Mouse (Mus musculus): ENCODE results near the gene Xrcc4.

Xrcc4 gene

GRCm38 (mm10) chr13:89944354-89944753 lies 145.1 kb downstream of the Xrcc4 start:
- DNase-seq (ENCODE audit: low spot score in 2 of 2), result no peak

- DNase-seq (ENCODE audit: low spot score in 2 of 2), result peak; percentile 62 to 63
Observed at GRCm38 (mm10) chr13:89929477-89929876, 159.9 kb downstream of the Xrcc4 start.

- DNase-seq (ENCODE audit: low spot score in 2 of 2), result no peak
Observed at GRCm38 (mm10) chr13:89918814-89919481, 170.5 kb downstream of the Xrcc4 start.

GRCm38 (mm10) chr13:89914332-89914731 lies 175.1 kb downstream of the Xrcc4 start:
- DNase-seq (ENCODE audit: low spot score in 2 of 2), result no peak

- DNase-seq (ENCODE audit: low spot score in 2 of 2), result no peak
Observed at GRCm38 (mm10) chr13:89913891-89914290, 175.5 kb downstream of the Xrcc4 start.

- DNase-seq (ENCODE audit: low spot score in 2 of 2), result no peak
Observed at GRCm38 (mm10) chr13:89906120-89906519, 183.3 kb downstream of the Xrcc4 start.

- DNase-seq (ENCODE audit: low spot score in 2 of 2), result no peak
Observed at GRCm38 (mm10) chr13:89899066-89899465, 190.3 kb downstream of the Xrcc4 start.

GRCm38 (mm10) chr13:89892140-89892539 lies 197.3 kb downstream of the Xrcc4 start:
- no peak for DNase-seq (ENCODE audit: low spot score in 2 of 2)

GRCm38 (mm10) chr13:89890159-89890558 lies 199.2 kb downstream of the Xrcc4 start:
- no peak for DNase-seq (ENCODE audit: low spot score in 2 of 2)

- peak; percentile 4 to 32 for DNase-seq (ENCODE audit: low spot score in 2 of 2)
Observed at GRCm38 (mm10) chr13:89889074-89889473, 200.3 kb downstream of the Xrcc4 start.

- DNase-seq (ENCODE audit: low spot score in 2 of 2), result no peak
Observed at GRCm38 (mm10) chr13:89883523-89883922, 205.9 kb downstream of the Xrcc4 start.

- DNase-seq (ENCODE audit: low spot score in 2 of 2), result no peak
Observed at GRCm38 (mm10) chr13:89881281-89881680, 208.1 kb downstream of the Xrcc4 start.

- peak in 1 of 2 experiments; percentile 8 for DNase-seq (ENCODE audit: low spot score in 2 of 2)
Observed at GRCm38 (mm10) chr13:89878832-89879468, 210.5 kb downstream of the Xrcc4 start.

GRCm38 (mm10) chr13:89875499-89875898 lies 213.9 kb downstream of the Xrcc4 start:
- DNase-seq (ENCODE audit: low spot score in 2 of 2), result no peak

- no peak for DNase-seq (ENCODE audit: low spot score in 2 of 2)
Observed at GRCm38 (mm10) chr13:89872725-89873124, 216.7 kb downstream of the Xrcc4 start.

- DNase-seq (ENCODE audit: low spot score in 2 of 2), result no peak
Observed at GRCm38 (mm10) chr13:89854139-89854538, 235.3 kb downstream of the Xrcc4 start.

GRCm38 (mm10) chr13:89850746-89851145 lies 238.7 kb downstream of the Xrcc4 start:
- no peak for DNase-seq (ENCODE audit: low spot score in 2 of 2)

- DNase-seq (ENCODE audit: low spot score in 2 of 2), result no peak
Observed at GRCm38 (mm10) chr13:89849955-89850354, 239.5 kb downstream of the Xrcc4 start.

- no peak for DNase-seq (ENCODE audit: low spot score in 2 of 2)
Observed at GRCm38 (mm10) chr13:89838635-89839034, 250.8 kb downstream of the Xrcc4 start.

- no peak for DNase-seq (ENCODE audit: low spot score in 2 of 2)
Observed at GRCm38 (mm10) chr13:89834485-89834884, 254.9 kb downstream of the Xrcc4 start.

GRCm38 (mm10) chr13:89833053-89833670 lies 256.2 kb downstream of the Xrcc4 start:
- DNase-seq (ENCODE audit: low spot score in 2 of 2), result no peak

GRCm38 (mm10) chr13:89828429-89828970 lies 260.9 kb downstream of the Xrcc4 start:
- DNase-seq (ENCODE audit: low spot score in 2 of 2), result no peak

- no peak for DNase-seq (ENCODE audit: low spot score in 2 of 2)
Observed at GRCm38 (mm10) chr13:89827838-89828237, 261.6 kb downstream of the Xrcc4 start.

Measured in urinary bladder, postnatal 36 days (tissue).